In genomic region chr7:24506065-24506459, GRCm38 (mm10) we compare ENCODE assay signal across 8 mouse cellular contexts. TPM values are rescaled to one million over a fixed set of nuclear protein-coding genes. Genes with fewer than 3 reads are reported as not detected.
DNase-seq lines count a peak whose midpoint lies in the region; ATAC-seq and TF ChIP-seq lines count a peak whose summit lies in the region.

No protein-coding gene starts in this region.

- peaks cover 2% of the 10 kb centered on the region; the same call in 1 of the 2 replicates for H3K9me3 ChIP-seq in limb, embryonic 14.5 days (ENCODE audit: control insufficient read depth, low read length)

- 3% methylated on average over 3 of the region's 3 CpGs for WGBS in limb, embryonic 14.5 days

- H3K36me3 ChIP-seq in limb, embryonic 14.5 days (ENCODE audit: control insufficient read depth, insufficient read depth, low read length), result no peaks in the 10 kb centered on the region

- no peak for ATAC-seq in limb, embryonic 14.5 days (ENCODE audit: low FRiP score, low read depth)

- H3K27me3 ChIP-seq in limb, embryonic 14.5 days (ENCODE audit: control insufficient read depth, insufficient read depth, low read length), result no peaks in the 10 kb centered on the region

- intact Hi-C loops in heart, postnatal 10 days (cut with DNase I), result loop anchor here (2.0 kb wide), 2 partner anchors 19 to 25 kb away; partner anchors contain the start of gene Irgq

- H3K4me1 ChIP-seq in limb, embryonic 14.5 days (ENCODE audit: control insufficient read depth, insufficient read depth, low read length), result peaks cover 15% of the 10 kb centered on the region

- DNase-seq in 416B (ENCODE audit: low read depth) (peak; percentile 52), NIH3T3 (ENCODE audit: low read depth) (peak; percentile 54)
- DNase-seq in heart, postnatal 10 days, result peak; percentile 52 to 63
- DNase-seq in limb, embryonic 14.5 days (ENCODE audit: low spot score), result peak; percentile 45
- no peak for DNase-seq in T-cell, adult 2 months (ENCODE audit: low spot score)
- DNase-seq in B cell, adult 2 months, result no peak
- DNase-seq in frontal cortex, postnatal 36 days (ENCODE audit: low spot score in 2 of 2), result no peak
- no peak for DNase-seq in right cerebral cortex, adult 2 months (ENCODE audit: low spot score in 2 of 2)

- peak overlapping the region; percentile 76 for H3K4me2 ChIP-seq in limb, embryonic 14.5 days (replicated peaks; ENCODE audit: low read depth, low read length, severe bottlenecking)

- H3K4me3 ChIP-seq in limb, embryonic 14.5 days (replicated peaks; ENCODE audit: low read length), result peak overlapping the region; percentile 83

- no peak for TF ChIP-seq POLR2A in limb, embryonic 14.5 days (IDR thresholded peaks at IDR 0.05; ENCODE audit: borderline replicate concordance, extremely low read depth, insufficient read depth, insufficient read length)

- peak overlapping the region; percentile 96; the same call in 1 of the 2 replicates for H3K9ac ChIP-seq in limb, embryonic 14.5 days (ENCODE audit: low read depth, low read length, severe bottlenecking)

- peak overlapping the region; percentile 99 for H3K27ac ChIP-seq in limb, embryonic 14.5 days (replicated peaks; ENCODE audit: low read depth, low read length)

RNA-seq across cellular contexts. Expression of gene Zfp428, which starts 0.7 kb away (rescaled TPM):
- 10 to 100 TPM; 15.3 to 18.8 TPM for total RNA-seq in heart, postnatal 10 days (2021)
- 67.8 and 77.5 TPM in 2 replicates for polyA plus RNA-seq in limb, embryonic 14.5 days (2012; rRNA removed)
- polyA plus RNA-seq in limb, embryonic 14.5 days (2014; fragmentation: Nextera tagmentation; extraction: Ambion mirVana), result 29.6 and 33.3 TPM in 2 replicates

RNA-seq across cellular contexts. Expression of gene AC161166.1, which starts 6.2 kb away (rescaled TPM):
- total RNA-seq in heart, postnatal 10 days (2021), result not detected
- polyA plus RNA-seq in limb, embryonic 14.5 days (2012; rRNA removed), result not detected in 2 replicates
- polyA plus RNA-seq in limb, embryonic 14.5 days (2014; fragmentation: Nextera tagmentation; extraction: Ambion mirVana), result 0.19 TPM in 1 of 2 replicates, not detected in the other

RNA-seq across cellular contexts. Expression of gene Cadm4, which starts 24.2 kb away (rescaled TPM):
- total RNA-seq in heart, postnatal 10 days (2021), result 10 to 100 TPM; 18.6 to 22.7 TPM
- 19.5 and 21.1 TPM in 2 replicates for polyA plus RNA-seq in limb, embryonic 14.5 days (2012; rRNA removed)
- 1.7 and 2.1 TPM in 2 replicates for polyA plus RNA-seq in limb, embryonic 14.5 days (2014; fragmentation: Nextera tagmentation; extraction: Ambion mirVana)

RNA-seq across cellular contexts. Expression of gene Irgq, which starts 24.4 kb away (rescaled TPM):
- total RNA-seq in heart, postnatal 10 days (2021), result 10 to 100 TPM; 18.3 to 20.1 TPM
- 16.3 and 21.9 TPM in 2 replicates for polyA plus RNA-seq in limb, embryonic 14.5 days (2012; rRNA removed)
- polyA plus RNA-seq in limb, embryonic 14.5 days (2014; fragmentation: Nextera tagmentation; extraction: Ambion mirVana), result 10.7 TPM in 2 replicates

RNA-seq across cellular contexts. Expression of gene Pinlyp, which starts 39.9 kb away (rescaled TPM):
- not detected for total RNA-seq in heart, postnatal 10 days (2021)
- 0.35 and 0.51 TPM in 2 replicates for polyA plus RNA-seq in limb, embryonic 14.5 days (2012; rRNA removed)
- 1.7 and 2.0 TPM in 2 replicates for polyA plus RNA-seq in limb, embryonic 14.5 days (2014; fragmentation: Nextera tagmentation; extraction: Ambion mirVana)

Comparison
In these comparisons a context has a peak if more than half of its experiments do, and no peak if none do; other contexts are left out.
1. DNase-seq: peak in 416B (single experiment), NIH3T3 (single experiment), heart, postnatal 10 days (2 of 2) and limb, embryonic 14.5 days (single experiment); none in T-cell, adult 2 months (single experiment), B cell, adult 2 months (0 of 2), frontal cortex, postnatal 36 days (0 of 2) and right cerebral cortex, adult 2 months (0 of 2).